Mouse (Mus musculus) heart, embryonic 10.5 days (tissue): ENCODE results near the gene Recql. TPM values are rescaled to one million over a fixed set of nuclear protein-coding genes. Genes with fewer than 3 reads are reported as not detected.
A peak's percentile ranks its signal among the peaks of the same experiment; 100 is the strongest.

Experiments used
- DNase-seq: peaks from one replicate; pipeline ENCODE4 v3.0.0-alpha.2; 2017; ENCODE audit warnings: low spot score
- H3K27ac ChIP-seq: fragments of 300-500 bp; sonication (generic); 2 replicates; pipeline ENCODE4 v1.5.1; 2016; ENCODE audit warnings: mild to moderate bottlenecking
- H3K27me3 ChIP-seq: fragments of 300-500 bp; sonication (generic); 2 replicates; pipeline ENCODE4 v1.6.1; 2016; ENCODE audit warnings: mild to moderate bottlenecking; ENCODE audit not compliant: poor library complexity, insufficient read depth, severe bottlenecking
- H3K36me3 ChIP-seq: fragments of 300-500 bp; sonication (generic); 2 replicates; pipeline ENCODE4 v1.6.1; 2016; ENCODE audit warnings: mild to moderate bottlenecking, moderate library complexity
- H3K4me1 ChIP-seq: fragments of 300-500 bp; sonication (generic); 2 replicates; pipeline ENCODE4 v1.6.1; 2016; ENCODE audit warnings: mild to moderate bottlenecking
- H3K4me3 ChIP-seq: fragments of 300-500 bp; sonication (generic); 2 replicates; pipeline ENCODE4 v1.5.1; 2016; ENCODE audit warnings: mild to moderate bottlenecking, moderate library complexity
- H3K9me3 ChIP-seq: fragments of 300-500 bp; sonication (generic); 2 replicates; pipeline ENCODE4 v1.6.1; 2016; ENCODE audit warnings: mild to moderate bottlenecking, moderate library complexity
- WGBS: fragments of 180-500 bp; shearing (Covaris S2); methylation state at CpG from one replicate; pipeline ENCODE4 v1.1.7; 2016; 5-methylcytosine and 5-hydroxymethylcytosine counted together
- polyA plus RNA-seq: library from polyadenylated mRNA; unstranded; fragments of >200 nt; fragmentation: Nextera tagmentation; extraction: Ambion mirVana; gene quantifications from 2 replicates; pipeline ENCODE4 v1.2.1, GENCODE M21; 2016

The Recql gene
- polyA plus RNA-seq, result 27.9 and 28.0 TPM in 2 replicates

GRCm38 (mm10) chr6:142387011-142387754 lies at the start of gene Recql, which contains the start of gene Golt1b:
TSS of gene Recql (minus strand) at chr6:142387087.
TSS of gene Golt1b (plus strand) at chr6:142387221.
- Histone ChIP-seq H3K36me3 (no peaks in the 10 kb centered on the region), H3K27ac (peak within 1 kb of the TSS; percentile 92)
- WGBS, result under 1% methylated on average over 86 of the region's 87 CpGs

GRCm38 (mm10) chr6:142429072-142429471 lies 42.2 kb upstream of the Recql start:
- H3K27me3 ChIP-seq, result no peaks in the 10 kb centered on the region
- H3K4me3 ChIP-seq, result no peak overlapping the region
- no peaks in the 10 kb centered on the region for H3K9me3 ChIP-seq
- no peaks in the 10 kb centered on the region for H3K4me1 ChIP-seq
- H3K36me3 ChIP-seq, result no peaks in the 10 kb centered on the region
- no peak for DNase-seq
- no peak overlapping the region for H3K27ac ChIP-seq

More at GRCm38 (mm10) chr6:142387011-142387754, at the start of gene Recql, which contains the start of gene Golt1b:
- peak within 1 kb of the TSS; percentile 98 for H3K4me3 ChIP-seq
- H3K27me3 ChIP-seq, result no peaks in the 10 kb centered on the region
- no peaks in the 10 kb centered on the region for H3K9me3 ChIP-seq
- H3K4me1 ChIP-seq, result peaks cover 5% of the 10 kb centered on the region; the same call in 1 of the 2 replicates
- DNase-seq, result peak; percentile 99

GRCm38 (mm10) chr6:142424976-142425375 lies 38.1 kb upstream of the Recql start:
- no peak overlapping the region for H3K4me3 ChIP-seq
- no peak for DNase-seq
- WGBS, result 76% methylated on average over 7 of the region's 7 CpGs
- H3K36me3 ChIP-seq, result no peaks in the 10 kb centered on the region
- no peaks in the 10 kb centered on the region for H3K9me3 ChIP-seq
- H3K4me1 ChIP-seq, result no peaks in the 10 kb centered on the region
- no peaks in the 10 kb centered on the region for H3K27me3 ChIP-seq
- H3K27ac ChIP-seq, result no peak overlapping the region

- no peak for DNase-seq
- Histone ChIP-seq H3K4me1 (peaks cover 11% of the 10 kb centered on the region), H3K9me3 (no peaks in the 10 kb centered on the region), H3K4me3 (peak overlapping the region; percentile 54), H3K36me3 (no peaks in the 10 kb centered on the region), H3K27me3 (peaks cover 35% of the 10 kb centered on the region), H3K27ac (peak overlapping the region; percentile 10; the same call in 1 of the 2 replicates)
- WGBS, result 1% methylated on average over 24 of the region's 24 CpGs
Measured at GRCm38 (mm10) chr6:142414597-142414996, 27.7 kb upstream of the Recql start.

GRCm38 (mm10) chr6:142413845-142414244 lies 27.0 kb upstream of the Recql start:
- 14% methylated on average over 12 of the region's 12 CpGs for WGBS
- H3K27ac ChIP-seq, result no peak overlapping the region
- H3K9me3 ChIP-seq, result no peaks in the 10 kb centered on the region
- peaks cover 35% of the 10 kb centered on the region for H3K27me3 ChIP-seq
- H3K4me1 ChIP-seq, result peaks cover 11% of the 10 kb centered on the region
- no peaks in the 10 kb centered on the region for H3K36me3 ChIP-seq
- peak overlapping the region; percentile 54 for H3K4me3 ChIP-seq
- DNase-seq, result no peak

GRCm38 (mm10) chr6:142412906-142413491 lies 26.1 kb upstream of the Recql start, which contains the start of gene Spx:
TSS of gene Spx (plus strand) at chr6:142413441.
- H3K4me1 ChIP-seq, result peaks cover 11% of the 10 kb centered on the region
- H3K9me3 ChIP-seq, result no peaks in the 10 kb centered on the region
- WGBS, result 60% methylated on average over 11 of the region's 11 CpGs
- no peak for DNase-seq
- H3K27ac ChIP-seq, result no peak within 1 kb of the TSS
- H3K36me3 ChIP-seq, result no peaks in the 10 kb centered on the region
- H3K4me3 ChIP-seq, result peak within 1 kb of the TSS; percentile 54
- peaks cover 35% of the 10 kb centered on the region for H3K27me3 ChIP-seq

- Histone ChIP-seq H3K9me3 (no peaks in the 10 kb centered on the region), H3K27me3 (peaks cover 35% of the 10 kb centered on the region), H3K27ac (no peak overlapping the region), H3K4me3 (no peak overlapping the region), H3K4me1 (peaks cover 11% of the 10 kb centered on the region), H3K36me3 (no peaks in the 10 kb centered on the region)
- WGBS, result 15% methylated on average over 1 of the region's 1 CpGs
- DNase-seq, result no peak
Measured at GRCm38 (mm10) chr6:142411140-142411539, 24.3 kb upstream of the Recql start.

- H3K27ac ChIP-seq, result no peak overlapping the region
- no peak for DNase-seq
- H3K4me3 ChIP-seq, result no peak overlapping the region
- no peaks in the 10 kb centered on the region for H3K9me3 ChIP-seq
- peaks cover 46% of the 10 kb centered on the region for H3K36me3 ChIP-seq
- 89% methylated on average over 6 of the region's 6 CpGs for WGBS
- H3K27me3 ChIP-seq, result no peaks in the 10 kb centered on the region
- no peaks in the 10 kb centered on the region for H3K4me1 ChIP-seq
Measured at GRCm38 (mm10) chr6:142395756-142396155, 8.9 kb upstream of the Recql start.

GRCm38 (mm10) chr6:142394669-142395068 lies 7.8 kb upstream of the Recql start:
- H3K4me1 ChIP-seq, result no peaks in the 10 kb centered on the region
- H3K27me3 ChIP-seq, result no peaks in the 10 kb centered on the region
- H3K4me3 ChIP-seq, result no peak overlapping the region
- DNase-seq, result no peak
- no peak overlapping the region for H3K27ac ChIP-seq
- 82% methylated on average over 5 of the region's 5 CpGs for WGBS
- peaks cover 38% of the 10 kb centered on the region for H3K36me3 ChIP-seq
- no peaks in the 10 kb centered on the region for H3K9me3 ChIP-seq

GRCm38 (mm10) chr6:142392312-142392711 lies 5.4 kb upstream of the Recql start:
- H3K27ac ChIP-seq, result no peak overlapping the region
- no peaks in the 10 kb centered on the region for H3K27me3 ChIP-seq
- H3K4me1 ChIP-seq, result peaks cover 5% of the 10 kb centered on the region; the same call in 1 of the 2 replicates
- peaks cover 38% of the 10 kb centered on the region for H3K36me3 ChIP-seq
- H3K9me3 ChIP-seq, result no peaks in the 10 kb centered on the region
- WGBS, result 70% methylated on average over 5 of the region's 5 CpGs
- no peak for DNase-seq
- H3K4me3 ChIP-seq, result no peak overlapping the region

GRCm38 (mm10) chr6:142389101-142389500 lies 2.2 kb upstream of the Recql start:
- 76% methylated on average over 2 of the region's 2 CpGs for WGBS
- H3K9me3 ChIP-seq, result no peaks in the 10 kb centered on the region
- peaks cover 5% of the 10 kb centered on the region; the same call in 1 of the 2 replicates for H3K4me1 ChIP-seq
- no peaks in the 10 kb centered on the region for H3K27me3 ChIP-seq
- H3K4me3 ChIP-seq, result no peak overlapping the region
- no peak overlapping the region for H3K27ac ChIP-seq
- peaks cover 12% of the 10 kb centered on the region for H3K36me3 ChIP-seq
- DNase-seq, result no peak

GRCm38 (mm10) chr6:142387755-142388271 lies 926 bp upstream of the Recql start:
- no peak for DNase-seq
- 0 out of 2 replicates have a peak, but pooled peaks cover 3% of the 10 kb centered on the region for H3K36me3 ChIP-seq
- no peaks in the 10 kb centered on the region for H3K27me3 ChIP-seq
- WGBS, result 13% methylated on average over 8 of the region's 8 CpGs
- H3K4me1 ChIP-seq, result peaks cover 5% of the 10 kb centered on the region; the same call in 1 of the 2 replicates
- peak overlapping the region; percentile 98 for H3K4me3 ChIP-seq
- H3K27ac ChIP-seq, result peak overlapping the region; percentile 92
- H3K9me3 ChIP-seq, result no peaks in the 10 kb centered on the region
